Mouse (Mus musculus) spleen, adult 2 months (tissue): ENCODE results near the gene Mpi.

Source experiments
- CTCF ChIP-seq: fragments of 200-500 bp; IDR thresholded peaks from 2 replicates; pipeline ENCODE4 v1.5.1; 2011; ENCODE audit warnings: mild to moderate bottlenecking, inconsistent platforms; ENCODE audit not compliant: insufficient read depth, insufficient read length, insufficient replicate concordance; ENCODE audit errors: extremely low read depth
- POLR2A ChIP-seq: fragments of 200-500 bp; IDR thresholded peaks from 2 replicates; pipeline ENCODE4 v1.6.1; 2011; ENCODE audit warnings: low read depth, low read length, inconsistent platforms

DNA sequence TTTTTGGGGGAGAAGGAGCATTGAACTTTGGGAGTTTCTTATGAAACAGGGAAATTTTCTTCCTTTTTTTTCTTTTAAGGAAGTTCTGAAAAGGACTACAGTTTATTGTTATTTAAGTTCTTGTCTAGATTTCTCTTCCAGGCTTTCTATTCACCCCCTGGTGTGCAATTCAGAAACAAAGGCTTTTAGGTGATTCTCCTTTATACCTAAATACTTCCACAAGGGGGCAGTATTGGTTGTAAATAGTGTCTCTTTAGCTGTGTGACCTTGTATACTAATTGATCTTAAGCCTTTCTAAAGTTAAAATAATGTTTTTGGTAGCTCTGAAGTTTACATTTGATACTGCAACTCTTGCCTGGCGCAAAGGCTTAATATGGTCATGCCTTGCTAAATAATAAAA, 28.8 kb downstream of the Mpi start:
- no peak for TF ChIP-seq CTCF
- no peak for TF ChIP-seq POLR2A
